Mouse (Mus musculus) adrenal gland, adult (tissue): ENCODE measurements at regions not wholly inside any gene's neighbourhood (a gene's known extent, or its start where the extent isn't known, plus 50 kb on each side); places are given as distances from the start of the nearest gene placed in this dataset.

Experiments
- DNase-seq, 2 experiments: peaks; one replicate each; pipeline ENCODE4 v3.0.0; 2022 to 2023; ENCODE audit warnings: low spot score in 1 of 2; ENCODE audit not compliant: inconsistent age in 2 of 2

DNA sequence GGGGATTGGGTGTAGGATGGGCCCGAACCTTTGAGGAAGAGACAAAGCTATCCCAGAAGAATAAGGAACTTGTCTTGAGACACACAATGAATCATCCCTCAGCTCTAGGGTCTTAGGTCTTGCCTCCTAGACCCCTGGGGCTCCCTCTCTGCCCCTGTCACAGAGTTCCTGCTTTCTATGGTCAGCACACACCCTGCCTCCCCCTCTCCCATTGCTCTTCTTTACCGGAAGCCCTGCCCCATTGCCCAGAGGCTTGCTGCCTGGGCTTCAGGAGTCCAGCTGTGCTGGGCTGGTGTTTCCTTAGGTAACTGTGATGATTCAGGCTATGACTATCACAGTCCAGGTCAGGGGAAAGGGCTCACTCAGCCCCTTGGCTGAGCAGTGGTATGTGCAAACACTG, 55.1 kb upstream of the Podxl start:
- no peak for DNase-seq

DNA sequence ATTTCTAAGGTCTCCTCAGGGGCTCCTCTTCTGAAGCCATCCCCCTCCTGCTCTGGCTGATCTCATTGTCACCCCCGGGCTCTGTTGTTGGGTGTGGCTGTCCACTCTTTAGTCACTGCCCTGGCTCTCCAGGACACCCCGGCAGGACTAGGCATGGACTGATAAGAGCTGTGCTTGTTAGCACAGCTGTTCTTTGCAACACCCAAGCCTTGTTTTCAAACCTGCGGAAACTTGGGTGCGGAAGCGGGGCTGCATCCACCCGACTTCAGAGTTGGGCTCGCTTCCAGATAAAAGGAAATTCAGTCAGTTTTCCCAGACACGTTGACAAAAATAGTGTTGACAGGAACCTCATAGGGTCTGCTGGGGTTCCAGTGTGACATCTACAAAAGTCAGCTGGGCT, 53.6 kb upstream of the Podxl start:
- peak; percentile 31 to 65 for DNase-seq

DNA sequence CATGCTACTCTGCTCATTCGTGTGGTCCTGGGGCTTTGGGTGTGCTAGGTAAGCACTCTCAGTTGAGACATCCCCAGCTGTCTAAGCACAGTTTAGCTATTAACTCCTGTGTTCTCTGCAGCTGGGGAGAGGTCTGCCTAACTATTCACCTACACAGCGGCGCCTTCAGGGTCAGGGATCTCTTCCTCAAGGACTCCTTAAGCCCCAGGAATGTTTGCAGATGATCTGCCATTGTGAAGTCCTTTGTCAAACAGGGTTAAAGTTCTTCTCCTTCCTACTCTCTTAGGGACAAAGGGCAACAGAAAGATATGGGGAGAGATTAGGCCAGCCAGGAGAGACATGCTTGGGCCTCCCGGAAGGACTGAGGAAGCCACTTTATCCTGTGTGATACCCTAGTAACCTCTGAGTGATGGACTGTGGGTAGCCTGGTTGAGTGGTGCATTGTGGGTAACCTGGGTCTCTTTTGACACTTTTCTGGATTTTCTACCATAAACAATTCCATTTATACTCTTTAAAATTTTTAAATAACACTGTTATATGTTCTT, 51.7 kb upstream of the Podxl start:
- no peak for DNase-seq

DNA sequence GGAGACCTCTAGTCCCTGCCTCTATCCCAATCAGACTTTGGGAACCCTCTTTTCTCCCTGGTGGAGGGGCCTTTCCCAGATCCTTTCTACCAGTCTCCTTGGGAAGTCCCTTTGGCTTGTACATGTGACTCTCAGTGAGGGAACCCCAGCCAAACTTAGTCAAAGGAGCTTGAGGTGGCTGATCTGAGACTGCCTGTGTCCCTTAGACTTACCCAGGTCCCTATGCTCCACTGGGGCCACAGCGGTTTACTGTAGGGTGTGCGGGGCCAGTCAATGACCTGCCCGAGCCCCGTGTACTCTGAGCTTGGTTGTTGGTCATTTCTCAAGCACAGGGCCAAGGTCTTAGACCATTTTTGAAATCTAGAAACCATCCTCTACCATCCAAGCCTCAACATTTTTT, 50.8 kb upstream of the Podxl start:
- no peak for DNase-seq

- DNase-seq = peak in 1 of 2 experiments; percentile 45
Measured at GRCm38 (mm10) chr6:31613590-31614319, 50.0 kb upstream of the Podxl start.
